Mouse (Mus musculus) testis, adult 2 months (tissue): ENCODE measurements around the gene Sema6b.

Source experiments
- CTCF ChIP-seq: fragments of 200-500 bp; IDR thresholded peaks from 2 replicates; pipeline ENCODE4 v1.5.1; 2012; ENCODE audit warnings: low read depth, mild to moderate bottlenecking, inconsistent platforms, low read length, moderate library complexity; ENCODE audit not compliant: control insufficient read depth, insufficient read depth, insufficient replicate concordance
- POLR2A ChIP-seq: fragments of 200-500 bp; IDR thresholded peaks from 2 replicates; pipeline ENCODE4 v1.6.1; 2012; ENCODE audit warnings: low read depth, mild to moderate bottlenecking, inconsistent platforms, low read length, moderate library complexity; ENCODE audit not compliant: control insufficient read depth

GRCm38 (mm10) chr17:56096883-56097282, 43.3 kb downstream of the Sema6b start:
- TF ChIP-seq POLR2A (no peak), CTCF (no peak)
